Mouse (Mus musculus) lung, postnatal 0 days (tissue): Measurements from ENCODE around the gene Tgfbr1. TPM values are rescaled to one million over a fixed set of nuclear protein-coding genes. Genes with fewer than 3 reads are reported as not detected.
A peak's percentile ranks its signal among the peaks of the same experiment; 100 is the strongest.

Source experiments
- ATAC-seq: fragments of 200-750 bp; cut with Nextera tagmentation; 2 replicates; pipeline ENCODE4 v1.8.0; 2017; ENCODE audit warnings: moderate library complexity
- DNase-seq: peaks from one replicate; pipeline ENCODE4 v3.0.0-alpha.2; 2016; ENCODE audit warnings: low spot score
- H3K27ac ChIP-seq: fragments of 300-500 bp; sonication (generic); 2 replicates; pipeline ENCODE4 v1.5.1; 2014; ENCODE audit warnings: antibody characterized with exemption, mild to moderate bottlenecking, low read length, mixed read lengths
- H3K27me3 ChIP-seq: fragments of 300-500 bp; sonication (generic); replicated peaks from 2 replicates; pipeline ENCODE4 v1.6.1; 2014; ENCODE audit warnings: low read length, mixed read lengths; ENCODE audit not compliant: insufficient read depth
- H3K36me3 ChIP-seq: fragments of 300-500 bp; sonication (generic); 2 replicates; pipeline ENCODE4 v1.6.1; 2014; ENCODE audit warnings: low read length, mixed read lengths; ENCODE audit not compliant: insufficient read depth
- H3K4me1 ChIP-seq: fragments of 300-500 bp; sonication (generic); 2 replicates; pipeline ENCODE4 v1.6.1; 2014; ENCODE audit warnings: antibody characterized with exemption, low read depth, low read length, mixed read lengths; ENCODE audit not compliant: insufficient read depth
- H3K4me2 ChIP-seq: fragments of 300-500 bp; sonication (generic); replicated peaks from 2 replicates; pipeline ENCODE4 v1.6.1; 2014; ENCODE audit warnings: low read depth, mild to moderate bottlenecking, low read length, moderate library complexity, mixed read lengths
- H3K4me3 ChIP-seq: fragments of 300-500 bp; sonication (generic); 2 replicates; pipeline ENCODE4 v1.5.1; 2014; ENCODE audit warnings: low read depth, low read length
- H3K9ac ChIP-seq: fragments of 300-500 bp; sonication (generic); replicated peaks from 2 replicates; pipeline ENCODE4 v1.6.1; 2014; ENCODE audit warnings: low read depth, mild to moderate bottlenecking
- H3K9me3 ChIP-seq: fragments of 300-500 bp; sonication (generic); 2 replicates; pipeline ENCODE4 v1.6.1; 2016; ENCODE audit warnings: low read length, mixed read lengths
- CTCF ChIP-seq: IDR thresholded peaks from 2 replicates; pipeline ENCODE4 v1.5.1; 2016; ENCODE audit warnings: antibody characterized with exemption, mild to moderate bottlenecking
- EP300 ChIP-seq: IDR thresholded peaks from 2 replicates; pipeline ENCODE4 v1.6.1; 2016; ENCODE audit warnings: antibody characterized with exemption, mild to moderate bottlenecking, control low read depth
- WGBS: fragments of 180-500 bp; shearing (Covaris S2); extraction: QIAGEN DNeasy Blood & Tissue Kit; methylation state at CpG from one replicate; pipeline ENCODE4 v1.1.7; 2014; 5-methylcytosine and 5-hydroxymethylcytosine counted together
- polyA plus RNA-seq: library from polyadenylated mRNA; unstranded; fragments of >200 nt; fragmentation: Nextera tagmentation; extraction: Ambion mirVana; gene quantifications from 2 replicates; pipeline ENCODE4 v1.2.1, GENCODE M21; 2015

Tgfbr1 gene
- polyA plus RNA-seq, 1 experiment from 2014 or later: 12.8 TPM

DNA sequence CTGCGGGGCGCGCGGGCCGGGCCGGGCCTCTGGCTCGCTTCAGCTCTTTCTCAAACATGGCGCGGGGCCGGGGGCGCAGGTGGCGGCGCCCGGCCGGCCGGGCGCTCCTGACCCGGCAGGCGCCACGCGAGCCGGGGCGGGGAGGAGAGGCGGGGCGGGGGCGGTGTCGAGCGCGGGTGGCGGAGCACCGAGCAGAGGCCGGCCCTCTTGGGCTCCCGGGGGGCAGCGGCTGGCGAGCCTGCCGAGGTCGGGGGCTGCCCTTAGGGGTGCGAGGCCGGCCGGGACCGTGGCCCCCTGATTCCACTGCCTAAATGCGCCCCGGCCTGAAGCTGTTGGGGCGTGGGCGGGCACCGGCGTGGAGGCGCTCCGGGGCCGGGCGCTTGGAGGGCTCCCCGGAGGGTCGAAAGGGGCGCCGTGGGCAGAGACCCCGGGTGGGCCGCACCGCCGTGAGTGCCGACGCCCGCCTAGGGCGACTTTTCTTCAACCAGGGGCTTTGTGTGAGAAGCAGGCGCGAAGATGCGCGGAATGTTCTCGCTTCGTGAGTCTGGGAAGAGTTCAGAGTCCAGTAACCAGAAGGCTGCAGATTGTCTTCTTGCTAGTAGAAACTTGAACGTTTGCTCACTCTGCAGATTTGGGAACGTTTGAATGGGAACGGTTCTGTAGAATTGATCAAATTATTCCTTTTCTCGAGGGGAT, 542 bp downstream of the Tgfbr1 start:
- ATAC-seq: peak; percentile 77
- under 1% methylated on average over 34 of the region's 73 CpGs for WGBS
- peak overlapping the region; percentile 96 for H3K4me2 ChIP-seq
- no peaks in the 10 kb centered on the region for H3K9me3 ChIP-seq
- H3K36me3 ChIP-seq: no peaks in the 10 kb centered on the region
- DNase-seq: peak; percentile 37
- H3K4me1 ChIP-seq: peaks cover 3% of the 10 kb centered on the region; the same call in 1 of the 2 replicates
- H3K27me3 ChIP-seq: no peaks in the 10 kb centered on the region
- H3K4me3 ChIP-seq: peak overlapping the region; percentile 83
- TF ChIP-seq EP300: no peak
- TF ChIP-seq CTCF: no peak
- peak overlapping the region; percentile 77 for H3K9ac ChIP-seq
- peak overlapping the region; percentile 97 for H3K27ac ChIP-seq

- Histone ChIP-seq H3K9me3 (no peaks in the 10 kb centered on the region), H3K4me1 (peaks cover 3% of the 10 kb centered on the region; the same call in 1 of the 2 replicates), H3K27me3 (no peaks in the 10 kb centered on the region), H3K9ac (0 out of 2 replicates have a peak overlapping the region, but pooled peaks have one; percentile 77), H3K4me3 (peak overlapping the region; percentile 83), H3K27ac (no peak overlapping the region), H3K36me3 (no peaks in the 10 kb centered on the region), H3K4me2 (peak overlapping the region; percentile 96)
- TF ChIP-seq CTCF (no peak), EP300 (no peak)
- ATAC-seq: no peak
- WGBS: 36% methylated on average over 3 of the region's 3 CpGs
- no peak for DNase-seq
Measured at GRCm38 (mm10) chr4:47354304-47354703, 1.3 kb downstream of the Tgfbr1 start.

DNA sequence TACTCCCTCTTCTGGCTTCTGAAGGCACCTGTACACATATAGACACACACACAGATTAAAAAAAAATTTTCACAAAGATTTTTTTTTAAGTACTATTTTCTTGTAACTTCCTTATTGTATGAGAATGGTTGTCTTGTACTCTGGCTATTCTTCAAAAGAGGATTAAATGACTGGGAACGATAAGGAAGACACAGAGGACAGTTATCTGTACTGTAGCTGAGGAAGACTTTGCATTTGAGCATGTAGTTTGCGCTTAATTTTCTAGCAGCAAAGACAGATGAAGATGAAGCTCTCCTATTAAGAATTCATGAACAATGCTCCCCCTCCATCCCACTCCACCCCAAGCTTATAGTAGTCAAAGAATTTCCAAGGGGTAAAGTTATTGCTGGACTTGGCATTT, 9.6 kb downstream of the Tgfbr1 start:
- 87% methylated on average over 2 of the region's 2 CpGs for WGBS
- DNase-seq (no peak), ATAC-seq (no peak)
- Histone ChIP-seq H3K9me3 (no peaks in the 10 kb centered on the region), H3K9ac (no peak overlapping the region), H3K27ac (no peak overlapping the region), H3K36me3 (no peaks in the 10 kb centered on the region), H3K4me3 (no peak overlapping the region), H3K4me2 (no peak overlapping the region), H3K4me1 (no peaks in the 10 kb centered on the region), H3K27me3 (no peaks in the 10 kb centered on the region)
- no peak for TF ChIP-seq EP300
- TF ChIP-seq CTCF: no peak

- no peak overlapping the region for H3K4me3 ChIP-seq
- H3K4me2 ChIP-seq: no peak overlapping the region
- no peaks in the 10 kb centered on the region for H3K36me3 ChIP-seq
- no peaks in the 10 kb centered on the region for H3K9me3 ChIP-seq
- no peak overlapping the region for H3K27ac ChIP-seq
- no peaks in the 10 kb centered on the region for H3K27me3 ChIP-seq
- WGBS: 36% methylated on average over 3 of the region's 3 CpGs
- ATAC-seq: no peak
- no peak overlapping the region for H3K9ac ChIP-seq
- no peaks in the 10 kb centered on the region for H3K4me1 ChIP-seq
- no peak for TF ChIP-seq CTCF
- TF ChIP-seq EP300: no peak
- DNase-seq: peak; percentile 39
Measured at GRCm38 (mm10) chr4:47363134-47363533, 10.1 kb downstream of the Tgfbr1 start.

GRCm38 (mm10) chr4:47368717-47369116, 15.7 kb downstream of the Tgfbr1 start:
- no peaks in the 10 kb centered on the region for H3K36me3 ChIP-seq
- ATAC-seq (no peak), DNase-seq (no peak)
- H3K9me3 ChIP-seq: no peaks in the 10 kb centered on the region
- no peak overlapping the region for H3K4me3 ChIP-seq
- no peaks in the 10 kb centered on the region for H3K27me3 ChIP-seq
- no peak overlapping the region for H3K27ac ChIP-seq
- H3K4me1 ChIP-seq: no peaks in the 10 kb centered on the region
- no peak overlapping the region for H3K4me2 ChIP-seq
- no peak for TF ChIP-seq EP300
- no peak for TF ChIP-seq CTCF
- no peak overlapping the region for H3K9ac ChIP-seq
- WGBS: 66% methylated on average over 2 of the region's 2 CpGs

DNA sequence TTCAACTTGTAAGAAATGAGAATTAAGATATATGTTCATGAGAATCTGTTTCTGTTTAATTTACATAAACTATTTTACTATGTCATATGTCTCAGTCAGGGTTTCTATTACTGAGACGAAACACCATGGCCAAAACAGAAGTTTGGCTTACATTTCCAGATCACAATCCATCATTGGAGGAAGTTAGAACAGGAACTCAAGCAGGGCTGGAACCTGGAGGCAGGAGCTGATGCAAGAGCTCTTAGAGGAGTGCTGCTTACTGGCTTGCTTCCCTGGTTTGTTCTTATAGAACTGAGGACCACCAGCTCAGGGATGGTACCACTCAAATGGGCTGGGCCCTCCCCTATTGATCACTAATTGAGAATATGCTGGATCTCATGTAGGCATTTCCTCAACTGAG, 25.7 kb downstream of the Tgfbr1 start:
- no peak overlapping the region for H3K4me2 ChIP-seq
- H3K27ac ChIP-seq: no peak overlapping the region
- no peak overlapping the region for H3K4me3 ChIP-seq
- WGBS: 24% methylated on average over 1 of the region's 1 CpGs
- ATAC-seq: no peak
- no peak overlapping the region for H3K9ac ChIP-seq
- no peaks in the 10 kb centered on the region for H3K36me3 ChIP-seq
- no peaks in the 10 kb centered on the region for H3K27me3 ChIP-seq
- TF ChIP-seq CTCF: no peak
- no peaks in the 10 kb centered on the region for H3K4me1 ChIP-seq
- DNase-seq: peak; percentile 21
- H3K9me3 ChIP-seq: no peaks in the 10 kb centered on the region
